ENCODE assay signal across 18 mouse cellular contexts in genomic region chr14:77478210-77478609, GRCm38 (mm10).
DNase-seq lines count a peak whose midpoint lies in the region; ATAC-seq and TF ChIP-seq lines count a peak whose summit lies in the region.
"Had no signal": no experiment of that assay in that cellular context is flagged by ENCODE, and none has a peak within 500 bp of the region (broad histone marks: within the 10 kb centered on the region; RNA-seq: fewer than 3 reads in every experiment).

No protein-coding gene starts in this region.

- H3K9me3 ChIP-seq in hindbrain, embryonic 12.5 days (replicated peaks): no peaks in the 10 kb centered on the region
- H3K9me3 ChIP-seq in hindbrain, postnatal 0 days (ENCODE audit: low read length): no peaks in the 10 kb centered on the region
- H3K9me3 ChIP-seq in forebrain, embryonic 15.5 days: no peaks in the 10 kb centered on the region
- no peaks in the 10 kb centered on the region for H3K9me3 ChIP-seq in hindbrain, embryonic 15.5 days
- H3K9me3 ChIP-seq in midbrain, postnatal 0 days (ENCODE audit: low read length): no peaks in the 10 kb centered on the region
- H3K9me3 ChIP-seq: heart, embryonic 10.5 days; limb, embryonic 15.5 days had no signal

- 54% methylated on average over 7 of the region's 7 CpGs for WGBS in hindbrain, embryonic 12.5 days
- 55% methylated on average over 7 of the region's 7 CpGs for WGBS in hindbrain, postnatal 0 days
- WGBS in forebrain, embryonic 15.5 days: 79% methylated on average over 7 of the region's 7 CpGs
- WGBS in hindbrain, embryonic 15.5 days: 47% methylated on average over 7 of the region's 7 CpGs
- 60% methylated on average over 7 of the region's 7 CpGs for WGBS in midbrain, postnatal 0 days

- H3K27me3 ChIP-seq in hindbrain, embryonic 12.5 days: no peaks in the 10 kb centered on the region
- no peaks in the 10 kb centered on the region for H3K27me3 ChIP-seq in hindbrain, postnatal 0 days (ENCODE audit: insufficient read depth, low read length)
- no peaks in the 10 kb centered on the region for H3K27me3 ChIP-seq in forebrain, embryonic 15.5 days
- no peaks in the 10 kb centered on the region for H3K27me3 ChIP-seq in hindbrain, embryonic 15.5 days
- H3K27me3 ChIP-seq in midbrain, postnatal 0 days (ENCODE audit: insufficient read depth, low read length): no peaks in the 10 kb centered on the region
- H3K27me3 ChIP-seq: limb, embryonic 15.5 days had no signal

- no peaks in the 10 kb centered on the region for H3K36me3 ChIP-seq in hindbrain, embryonic 12.5 days
- no peaks in the 10 kb centered on the region for H3K36me3 ChIP-seq in hindbrain, postnatal 0 days (ENCODE audit: insufficient read depth, low read length)
- H3K36me3 ChIP-seq in forebrain, embryonic 15.5 days: no peaks in the 10 kb centered on the region
- no peaks in the 10 kb centered on the region for H3K36me3 ChIP-seq in hindbrain, embryonic 15.5 days
- H3K36me3 ChIP-seq in midbrain, postnatal 0 days (ENCODE audit: insufficient read depth, low read length): no peaks in the 10 kb centered on the region
- H3K36me3 ChIP-seq: heart, embryonic 10.5 days; limb, embryonic 15.5 days had no signal

- ATAC-seq in hindbrain, embryonic 12.5 days (ENCODE audit: low FRiP score): peak; percentile 82
- no peak for ATAC-seq in hindbrain, postnatal 0 days
- ATAC-seq in forebrain, embryonic 15.5 days (replicated peaks): peak; percentile 29; the same call in 1 of the 2 replicates
- 0 out of 2 replicates have a peak, but pooled peaks have one; percentile 31 for ATAC-seq in hindbrain, embryonic 15.5 days (ENCODE audit: low FRiP score, low read depth)
- 0 out of 2 replicates have a peak, but pooled peaks have one; percentile 13 for ATAC-seq in midbrain, postnatal 0 days (ENCODE audit: low FRiP score)
- ATAC-seq: lung, postnatal 0 days had no signal

- H3K9ac ChIP-seq in hindbrain, embryonic 12.5 days: no peak overlapping the region
- H3K9ac ChIP-seq in hindbrain, postnatal 0 days (replicated peaks; ENCODE audit: low read length): no peak overlapping the region
- no peak overlapping the region for H3K9ac ChIP-seq in forebrain, embryonic 15.5 days (replicated peaks)
- no peak overlapping the region for H3K9ac ChIP-seq in hindbrain, embryonic 15.5 days
- no peak overlapping the region for H3K9ac ChIP-seq in midbrain, postnatal 0 days (replicated peaks; ENCODE audit: low read length, poor library complexity, severe bottlenecking)
- H3K9ac ChIP-seq: limb, embryonic 15.5 days had no signal

- H3K27ac ChIP-seq in hindbrain, embryonic 12.5 days: peak overlapping the region; percentile 48; the same call in 1 of the 2 replicates
- no peak overlapping the region for H3K27ac ChIP-seq in hindbrain, postnatal 0 days
- H3K27ac ChIP-seq in forebrain, embryonic 15.5 days (replicated peaks): peak overlapping the region; percentile 60
- no peak overlapping the region for H3K27ac ChIP-seq in hindbrain, embryonic 15.5 days (replicated peaks)
- no peak overlapping the region for H3K27ac ChIP-seq in midbrain, postnatal 0 days (ENCODE audit: low read depth, low read length)
- H3K27ac ChIP-seq: heart, embryonic 10.5 days; limb, embryonic 15.5 days had no signal

- no peak for TF ChIP-seq CTCF in hindbrain, postnatal 0 days (IDR thresholded peaks at IDR 0.05; ENCODE audit: low read depth)
- TF ChIP-seq CTCF in midbrain, postnatal 0 days (IDR thresholded peaks at IDR 0.05): no peak

- peaks cover 12% of the 10 kb centered on the region for H3K4me1 ChIP-seq in hindbrain, embryonic 12.5 days
- no peaks in the 10 kb centered on the region for H3K4me1 ChIP-seq in hindbrain, postnatal 0 days (ENCODE audit: insufficient read depth, low read length)
- H3K4me1 ChIP-seq in forebrain, embryonic 15.5 days: peaks cover 2% of the 10 kb centered on the region
- H3K4me1 ChIP-seq in hindbrain, embryonic 15.5 days (replicated peaks): no peaks in the 10 kb centered on the region; the same call in 1 of the 2 replicates
- no peaks in the 10 kb centered on the region for H3K4me1 ChIP-seq in midbrain, postnatal 0 days (ENCODE audit: insufficient read depth, low read length)
- H3K4me1 ChIP-seq: limb, embryonic 15.5 days had no signal

- no peak overlapping the region for H3K4me2 ChIP-seq in hindbrain, embryonic 12.5 days (replicated peaks)
- H3K4me2 ChIP-seq in hindbrain, postnatal 0 days (ENCODE audit: low read depth, low read length): no peak overlapping the region
- H3K4me2 ChIP-seq in forebrain, embryonic 15.5 days (replicated peaks): no peak overlapping the region
- H3K4me2 ChIP-seq in hindbrain, embryonic 15.5 days: no peak overlapping the region
- no peak overlapping the region for H3K4me2 ChIP-seq in midbrain, postnatal 0 days (ENCODE audit: low read depth, low read length, poor library complexity, severe bottlenecking)
- H3K4me2 ChIP-seq: limb, embryonic 15.5 days had no signal

- intact Hi-C loops in left cerebral cortex, postnatal 4 days (cut with DNase I): no loop called here

- H3K4me3 ChIP-seq in hindbrain, embryonic 12.5 days: no peak overlapping the region
- H3K4me3 ChIP-seq in hindbrain, postnatal 0 days (ENCODE audit: low read length): no peak overlapping the region
- H3K4me3 ChIP-seq in forebrain, embryonic 15.5 days: no peak overlapping the region
- H3K4me3 ChIP-seq in hindbrain, embryonic 15.5 days: no peak overlapping the region
- no peak overlapping the region for H3K4me3 ChIP-seq in midbrain, postnatal 0 days (ENCODE audit: low read depth, low read length)
- H3K4me3 ChIP-seq: heart, embryonic 10.5 days; limb, embryonic 15.5 days had no signal

- DNase-seq in hindbrain, postnatal 0 days (ENCODE audit: low spot score): no peak
- no peak for DNase-seq in midbrain, postnatal 0 days (ENCODE audit: low spot score)
- DNase-seq in cerebellum, postnatal 14 days: no peak
- DNase-seq in left cerebral cortex, postnatal 4 days: no peak
- DNase-seq: adrenal gland, adult 2 months; B cell, adult 2 months; cerebellum, adult 9-10 months; gastrocnemius, postnatal 14 days; kidney, adult 8-10 months; kidney, postnatal 14 days; right cerebral cortex, postnatal 4 days; thymus, adult 2 months had no signal

Comparison
In these comparisons a context has a peak if more than half of its experiments do, and no peak if none do; other contexts are left out.
1. H3K27ac ChIP-seq: peak in hindbrain, embryonic 12.5 days (single experiment) and forebrain, embryonic 15.5 days (single experiment); none in hindbrain, postnatal 0 days (single experiment), hindbrain, embryonic 15.5 days (single experiment) and midbrain, postnatal 0 days (single experiment).